Mouse (Mus musculus): ENCODE measurements around the gene Pelo. TPM values are rescaled to one million over a fixed set of nuclear protein-coding genes. Genes with fewer than 3 reads are reported as not detected.

Gene Pelo
- polyA plus RNA-seq, 1 experiment from 2014 or later, result 10.8 TPM

DNA sequence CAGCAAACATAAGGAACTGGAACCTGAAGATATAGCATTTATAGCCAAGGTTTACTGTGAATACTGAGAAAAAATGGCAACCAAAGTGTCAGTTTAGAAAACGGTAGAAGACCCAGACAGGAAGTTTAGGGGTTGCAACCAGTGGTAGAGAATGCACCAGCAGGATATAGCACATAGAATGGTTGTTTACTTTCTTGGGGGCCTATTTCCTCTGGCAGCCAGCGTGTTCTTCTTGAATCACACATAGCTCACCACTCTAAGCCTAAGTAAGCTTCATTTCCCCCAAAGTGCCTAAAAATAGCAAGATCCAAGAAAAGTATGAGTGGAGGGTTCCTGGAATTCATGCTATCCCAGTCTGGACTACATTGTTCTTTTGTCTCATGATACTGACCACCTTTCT lies 47.3 kb downstream of the Pelo start:
- H3K27me3 ChIP-seq (ENCODE audit: control insufficient read depth, insufficient read depth, low read length), result no peaks in the 10 kb centered on the region
- H3K27ac ChIP-seq (replicated peaks; ENCODE audit: low read depth, low read length), result no peak overlapping the region
- H3K36me3 ChIP-seq (ENCODE audit: control insufficient read depth, insufficient read depth, low read length), result no peaks in the 10 kb centered on the region
- no peaks in the 10 kb centered on the region for H3K9me3 ChIP-seq (ENCODE audit: control insufficient read depth, low read length)
- DNase-seq (ENCODE audit: low spot score), result no peak
- no peak overlapping the region for H3K9ac ChIP-seq (ENCODE audit: low read length)
- no peak overlapping the region for H3K4me3 ChIP-seq (ENCODE audit: low read depth, low read length)
- ATAC-seq (ENCODE audit: insufficient number of reproducible peaks, low FRiP score, low TSS enrichment, low read depth), result no peak
- H3K4me1 ChIP-seq (ENCODE audit: control insufficient read depth, insufficient read depth, low read length), result no peaks in the 10 kb centered on the region
- WGBS, result 74% methylated on average over 2 of the region's 2 CpGs
- no peak overlapping the region for H3K4me2 ChIP-seq (ENCODE audit: low read depth, severe bottlenecking)

Other genes starting within 250 kb of the Pelo start
- 0.60 and 0.68 TPM in 2 replicates for gene Itga2, start 158.1 kb downstream of the Pelo start, polyA plus RNA-seq (2014; fragmentation: Nextera tagmentation; extraction: Ambion mirVana)
- 2.2 and 4.2 TPM in 2 replicates for gene Gm49395, start 11.7 kb upstream of the Pelo start, polyA plus RNA-seq (2014; fragmentation: Nextera tagmentation; extraction: Ambion mirVana)
- 3.3 and 4.3 TPM in 2 replicates for gene Itga1, start 11.8 kb upstream of the Pelo start, polyA plus RNA-seq (2014; fragmentation: Nextera tagmentation; extraction: Ambion mirVana)